Mouse (Mus musculus): ENCODE results near the gene Cntn5. TPM values are rescaled to one million over a fixed set of nuclear protein-coding genes. Genes with fewer than 3 reads are reported as not detected.
A peak's percentile ranks its signal among the peaks of the same experiment; 100 is the strongest.

Gene Cntn5
- polyA plus RNA-seq, 1 experiment from 2014 or later: 8.7 TPM

- Histone ChIP-seq H3K9ac (no peak overlapping the region), H3K4me3 (replicated peaks) (no peak overlapping the region), H3K27ac (no peak overlapping the region), H3K36me3 (replicated peaks) (no peaks in the 10 kb centered on the region), H3K4me1 (no peaks in the 10 kb centered on the region), H3K27me3 (no peaks in the 10 kb centered on the region), H3K4me2 (no peak overlapping the region), H3K9me3 (no peaks in the 10 kb centered on the region)
- 83% methylated on average over 3 of the region's 3 CpGs for WGBS
- no peak for ATAC-seq (ENCODE audit: low FRiP score)
Observed at GRCm38 (mm10) chr9:10718986-10719385, 185.6 kb downstream of the Cntn5 start.

- no peaks in the 10 kb centered on the region for H3K4me1 ChIP-seq
- no peak overlapping the region for H3K9ac ChIP-seq
- no peak overlapping the region for H3K27ac ChIP-seq
- 12% methylated on average over 1 of the region's 1 CpGs for WGBS
- no peaks in the 10 kb centered on the region for H3K27me3 ChIP-seq
- ATAC-seq (ENCODE audit: low FRiP score): no peak
- no peaks in the 10 kb centered on the region for H3K9me3 ChIP-seq
- H3K4me3 ChIP-seq (replicated peaks): no peak overlapping the region
- no peaks in the 10 kb centered on the region for H3K36me3 ChIP-seq (replicated peaks)
- H3K4me2 ChIP-seq: no peak overlapping the region
Observed at GRCm38 (mm10) chr9:10713641-10714040, 190.9 kb downstream of the Cntn5 start.

GRCm38 (mm10) chr9:10681646-10682045, 222.9 kb downstream of the Cntn5 start:
- H3K9ac ChIP-seq: no peak overlapping the region
- no peak overlapping the region for H3K4me2 ChIP-seq
- peak; percentile 89; the same call in 1 of the 2 replicates for ATAC-seq (ENCODE audit: low FRiP score)
- H3K27ac ChIP-seq: no peak overlapping the region
- H3K27me3 ChIP-seq: no peaks in the 10 kb centered on the region
- H3K4me1 ChIP-seq: no peaks in the 10 kb centered on the region
- H3K36me3 ChIP-seq (replicated peaks): no peaks in the 10 kb centered on the region
- no peak overlapping the region for H3K4me3 ChIP-seq (replicated peaks)
- H3K9me3 ChIP-seq: no peaks in the 10 kb centered on the region

GRCm38 (mm10) chr9:10681181-10681580, 223.4 kb downstream of the Cntn5 start:
- Histone ChIP-seq H3K4me1 (no peaks in the 10 kb centered on the region), H3K27ac (no peak overlapping the region), H3K4me3 (replicated peaks) (no peak overlapping the region), H3K9me3 (no peaks in the 10 kb centered on the region), H3K4me2 (no peak overlapping the region), H3K36me3 (replicated peaks) (no peaks in the 10 kb centered on the region), H3K27me3 (no peaks in the 10 kb centered on the region), H3K9ac (no peak overlapping the region)
- ATAC-seq (ENCODE audit: low FRiP score): peak; percentile 52; the same call in 1 of the 2 replicates
- 54% methylated on average over 3 of the region's 3 CpGs for WGBS

DNA sequence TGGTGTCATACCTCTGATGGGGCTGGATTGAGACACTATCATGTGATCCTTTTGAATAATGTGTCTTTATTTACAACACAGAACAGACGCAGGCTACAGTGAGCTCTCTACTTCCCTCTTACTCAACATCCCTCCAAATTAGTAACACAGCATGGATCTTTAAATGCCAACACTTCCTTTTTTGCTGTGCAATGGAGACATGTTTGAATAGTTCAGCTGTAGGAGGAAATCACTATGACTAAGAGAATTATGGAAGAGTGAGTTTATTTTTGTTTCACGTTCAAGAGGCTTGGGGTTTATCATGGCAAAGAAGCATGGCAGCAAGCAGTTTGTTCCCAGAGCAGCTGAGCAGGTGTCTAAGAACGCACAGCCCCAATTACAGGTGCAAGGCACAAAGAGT, 235.9 kb downstream of the Cntn5 start:
- no peak overlapping the region for H3K4me2 ChIP-seq
- H3K27ac ChIP-seq: no peak overlapping the region
- H3K4me1 ChIP-seq: no peaks in the 10 kb centered on the region
- ATAC-seq (ENCODE audit: low FRiP score): no peak
- H3K9ac ChIP-seq: no peak overlapping the region
- H3K9me3 ChIP-seq: no peaks in the 10 kb centered on the region
- H3K36me3 ChIP-seq (replicated peaks): no peaks in the 10 kb centered on the region
- no peaks in the 10 kb centered on the region for H3K27me3 ChIP-seq
- H3K4me3 ChIP-seq (replicated peaks): no peak overlapping the region
- 77% methylated on average over 3 of the region's 3 CpGs for WGBS

DNA sequence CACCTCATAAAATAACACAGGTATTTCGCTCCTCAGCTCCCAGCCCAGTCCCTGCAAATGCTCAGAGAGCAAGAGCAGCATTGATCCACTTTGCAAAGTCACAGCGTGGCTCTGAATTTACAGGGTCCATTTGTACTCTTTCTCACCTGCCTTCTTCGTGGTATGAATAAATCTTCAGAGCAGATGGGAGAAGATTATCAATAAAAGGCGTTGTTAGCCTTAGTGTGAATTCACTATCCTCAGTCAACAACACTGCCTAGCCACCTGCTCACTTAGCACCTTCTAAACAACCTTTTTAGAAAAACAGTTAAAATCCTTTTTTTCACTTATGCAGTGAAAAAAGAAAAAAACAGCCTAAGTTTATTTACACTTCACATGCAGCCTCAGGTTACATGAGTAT, 237.1 kb downstream of the Cntn5 start:
- H3K27me3 ChIP-seq: no peaks in the 10 kb centered on the region
- H3K4me3 ChIP-seq (replicated peaks): no peak overlapping the region
- no peaks in the 10 kb centered on the region for H3K9me3 ChIP-seq
- H3K27ac ChIP-seq: no peak overlapping the region
- H3K4me2 ChIP-seq: no peak overlapping the region
- H3K4me1 ChIP-seq: no peaks in the 10 kb centered on the region
- no peaks in the 10 kb centered on the region for H3K36me3 ChIP-seq (replicated peaks)
- ATAC-seq (ENCODE audit: low FRiP score): peak; percentile 56; the same call in 1 of the 2 replicates
- WGBS: 62% methylated on average over 4 of the region's 4 CpGs
- H3K9ac ChIP-seq: no peak overlapping the region

- Histone ChIP-seq H3K4me3 (replicated peaks) (no peak overlapping the region), H3K27me3 (no peaks in the 10 kb centered on the region), H3K9ac (no peak overlapping the region), H3K9me3 (no peaks in the 10 kb centered on the region), H3K4me1 (no peaks in the 10 kb centered on the region), H3K36me3 (replicated peaks) (no peaks in the 10 kb centered on the region), H3K4me2 (no peak overlapping the region), H3K27ac (no peak overlapping the region)
- no peak for ATAC-seq (ENCODE audit: low FRiP score)
Observed at GRCm38 (mm10) chr9:10665756-10666155, 238.8 kb downstream of the Cntn5 start.

DNA sequence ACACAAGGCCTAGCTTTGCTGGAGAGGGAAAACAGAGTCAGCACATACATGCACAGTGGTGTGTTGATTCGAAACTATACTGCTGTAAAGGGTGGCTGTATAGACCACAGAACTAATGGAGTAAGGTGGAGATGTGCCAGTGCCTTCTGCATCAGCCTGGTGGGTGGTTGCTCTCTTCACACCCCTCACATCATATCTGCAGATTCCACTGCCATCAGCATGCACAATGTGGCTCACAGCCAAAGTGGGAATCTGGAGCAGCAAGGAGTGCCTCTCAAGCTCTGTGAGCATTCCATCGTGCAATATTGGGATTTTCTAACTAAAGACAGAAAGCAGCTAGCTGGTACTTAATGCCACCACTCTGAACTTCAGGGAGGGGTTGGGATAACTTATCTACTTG, 241.5 kb downstream of the Cntn5 start:
- Histone ChIP-seq H3K9ac (no peak overlapping the region), H3K4me1 (no peaks in the 10 kb centered on the region), H3K27me3 (no peaks in the 10 kb centered on the region), H3K4me3 (replicated peaks) (no peak overlapping the region), H3K36me3 (replicated peaks) (no peaks in the 10 kb centered on the region), H3K27ac (no peak overlapping the region), H3K4me2 (no peak overlapping the region), H3K9me3 (no peaks in the 10 kb centered on the region)
- 75% methylated on average over 2 of the region's 2 CpGs for WGBS
- ATAC-seq (ENCODE audit: low FRiP score): no peak

DNA sequence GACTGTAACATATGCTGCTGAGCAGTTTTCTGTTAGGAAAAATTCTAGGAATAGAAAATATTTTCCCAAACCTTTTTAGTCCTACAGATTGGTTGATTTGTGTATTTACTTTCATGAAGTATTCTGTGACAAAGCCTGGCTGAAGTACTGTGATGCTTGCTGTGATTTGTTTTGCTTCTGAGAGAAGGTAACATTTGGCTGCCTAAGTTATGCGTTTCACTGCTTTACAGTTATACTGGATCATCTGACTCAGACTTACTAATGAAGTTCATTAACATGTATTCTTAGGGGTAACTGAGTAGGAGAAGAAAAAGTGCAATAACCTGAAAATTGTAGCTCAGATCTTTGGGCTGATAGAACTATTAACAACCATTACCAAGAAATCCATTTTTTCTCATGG, 245.1 kb downstream of the Cntn5 start:
- WGBS: 58% methylated on average over 1 of the region's 1 CpGs
- H3K9me3 ChIP-seq: no peaks in the 10 kb centered on the region
- no peak overlapping the region for H3K9ac ChIP-seq
- no peaks in the 10 kb centered on the region for H3K27me3 ChIP-seq
- H3K36me3 ChIP-seq (replicated peaks): no peaks in the 10 kb centered on the region
- H3K27ac ChIP-seq: no peak overlapping the region
- H3K4me2 ChIP-seq: no peak overlapping the region
- H3K4me1 ChIP-seq: no peaks in the 10 kb centered on the region
- no peak overlapping the region for H3K4me3 ChIP-seq (replicated peaks)
- ATAC-seq (ENCODE audit: low FRiP score): no peak

DNA sequence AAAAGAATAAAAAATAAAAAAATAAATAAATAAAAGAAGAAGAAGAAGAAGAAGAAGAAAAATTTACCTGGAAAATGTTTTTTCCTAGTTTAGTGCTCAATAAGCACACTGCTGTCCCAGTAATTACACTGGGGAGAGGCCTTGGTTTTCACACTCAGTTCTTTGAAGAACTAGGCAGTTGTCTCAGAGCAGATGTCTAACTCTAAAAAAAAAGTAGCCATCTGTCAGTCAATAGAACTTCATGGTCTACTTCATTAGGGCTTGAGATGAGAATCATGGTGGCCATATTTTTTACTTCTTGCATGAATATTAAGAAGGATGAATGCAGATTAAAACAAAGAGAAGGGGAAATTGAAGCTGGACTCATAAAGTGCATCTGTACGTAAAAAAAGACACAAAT, 246.5 kb downstream of the Cntn5 start:
- Histone ChIP-seq H3K4me1 (no peaks in the 10 kb centered on the region), H3K36me3 (replicated peaks) (no peaks in the 10 kb centered on the region), H3K9me3 (no peaks in the 10 kb centered on the region), H3K4me2 (no peak overlapping the region), H3K27me3 (no peaks in the 10 kb centered on the region), H3K4me3 (replicated peaks) (no peak overlapping the region), H3K9ac (no peak overlapping the region), H3K27ac (no peak overlapping the region)
- ATAC-seq (ENCODE audit: low FRiP score): no peak
- WGBS: 97% methylated on average over 1 of the region's 1 CpGs

DNA sequence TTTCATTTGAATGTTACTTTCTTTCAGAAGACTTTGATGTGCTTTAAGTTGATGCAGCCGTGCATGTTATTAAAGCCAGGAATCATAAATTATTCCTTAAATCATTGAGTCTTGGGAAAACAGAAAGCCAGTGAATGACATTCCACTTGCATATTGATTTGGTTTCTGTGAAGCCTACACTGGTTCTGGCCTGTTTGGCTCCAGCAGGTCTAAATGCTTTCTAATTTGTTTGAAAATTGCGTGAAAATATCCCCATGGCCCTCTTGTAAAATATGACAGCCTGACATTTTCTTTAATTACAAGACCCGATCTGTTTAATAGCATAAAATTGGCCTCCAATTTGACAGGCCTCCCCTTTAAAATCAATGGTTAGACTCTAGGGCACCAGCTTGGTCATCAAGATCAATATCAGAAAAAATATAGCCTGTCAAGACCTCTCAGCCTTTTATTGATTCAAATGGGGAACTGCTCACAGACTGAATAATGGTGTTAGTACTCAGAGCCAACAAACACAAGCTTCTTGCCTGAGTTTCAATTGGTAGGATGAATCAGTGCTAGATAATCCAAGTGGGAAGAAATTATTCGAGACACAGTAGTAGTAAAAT, 247.3 kb downstream of the Cntn5 start:
- no peak overlapping the region for H3K4me2 ChIP-seq
- H3K36me3 ChIP-seq (replicated peaks): no peaks in the 10 kb centered on the region
- ATAC-seq (ENCODE audit: low FRiP score): no peak; the same call in 1 of the 2 replicates
- H3K4me3 ChIP-seq (replicated peaks): no peak overlapping the region
- WGBS: 73% methylated on average over 4 of the region's 4 CpGs
- no peaks in the 10 kb centered on the region for H3K4me1 ChIP-seq
- no peak overlapping the region for H3K27ac ChIP-seq
- H3K9ac ChIP-seq: no peak overlapping the region
- H3K9me3 ChIP-seq: no peaks in the 10 kb centered on the region
- H3K27me3 ChIP-seq: no peaks in the 10 kb centered on the region

GRCm38 (mm10) chr9:10650632-10651031, 253.9 kb downstream of the Cntn5 start:
- H3K4me2 ChIP-seq: no peak overlapping the region
- no peaks in the 10 kb centered on the region for H3K36me3 ChIP-seq (replicated peaks)
- H3K9ac ChIP-seq: no peak overlapping the region
- no peaks in the 10 kb centered on the region for H3K9me3 ChIP-seq
- no peaks in the 10 kb centered on the region for H3K27me3 ChIP-seq
- WGBS: 81% methylated on average over 1 of the region's 1 CpGs
- H3K4me1 ChIP-seq: no peaks in the 10 kb centered on the region
- no peak overlapping the region for H3K4me3 ChIP-seq (replicated peaks)
- no peak overlapping the region for H3K27ac ChIP-seq
- ATAC-seq (ENCODE audit: low FRiP score): no peak

DNA sequence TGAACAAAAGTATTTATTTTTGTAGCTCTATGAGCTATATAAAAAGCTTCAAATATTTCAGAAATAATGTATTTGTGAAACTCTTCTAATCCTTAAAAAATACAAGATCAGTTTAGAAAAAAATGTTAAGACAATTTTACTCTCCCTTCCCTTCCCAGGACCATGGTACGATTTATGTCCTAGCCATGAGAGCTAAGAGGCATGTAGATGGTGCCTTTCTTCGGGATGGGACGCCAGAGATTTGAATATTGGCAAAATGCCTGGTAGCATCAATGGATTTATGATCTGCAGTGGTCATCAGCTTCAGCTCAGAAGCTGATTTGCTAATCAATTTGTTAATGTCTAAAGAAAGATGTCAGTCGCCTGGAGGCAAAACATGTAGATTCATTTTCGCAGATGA, 258.6 kb downstream of the Cntn5 start:
- H3K36me3 ChIP-seq (replicated peaks): no peaks in the 10 kb centered on the region
- H3K27ac ChIP-seq: no peak overlapping the region
- WGBS: 87% methylated on average over 5 of the region's 5 CpGs
- no peak overlapping the region for H3K4me2 ChIP-seq
- H3K4me3 ChIP-seq (replicated peaks): no peak overlapping the region
- no peaks in the 10 kb centered on the region for H3K4me1 ChIP-seq
- no peak for ATAC-seq (ENCODE audit: low FRiP score)
- H3K9ac ChIP-seq: no peak overlapping the region
- no peaks in the 10 kb centered on the region for H3K9me3 ChIP-seq
- H3K27me3 ChIP-seq: no peaks in the 10 kb centered on the region

All from forebrain, embryonic 12.5 days (tissue).